13 mouse cellular contexts compared by ENCODE assay signal in genomic region chr15:79755977-79756625, GRCm38 (mm10). TPM values are rescaled to one million over a fixed set of nuclear protein-coding genes. Genes with fewer than 3 reads are reported as not detected.
DNase-seq lines count a peak whose midpoint lies in the region; ATAC-seq and TF ChIP-seq lines count a peak whose summit lies in the region.
"Had no signal": no experiment of that assay in that cellular context is flagged by ENCODE, and none has a peak within 500 bp of the region (broad histone marks: within the 10 kb centered on the region; RNA-seq: fewer than 3 reads in every experiment).

No protein-coding gene starts in this region.

- no peak overlapping the region for H3K27ac ChIP-seq in lung, embryonic 14.5 days (ENCODE audit: low read depth)
- H3K27ac ChIP-seq in hindbrain, embryonic 13.5 days: no peak overlapping the region
- H3K27ac ChIP-seq in liver, postnatal 0 days (ENCODE audit: low read depth): no peak overlapping the region

- H3K9ac ChIP-seq in lung, embryonic 14.5 days: no peak overlapping the region
- 0 out of 2 replicates have a peak overlapping the region, but pooled peaks have one; percentile 40 for H3K9ac ChIP-seq in hindbrain, embryonic 13.5 days
- H3K9ac ChIP-seq in liver, postnatal 0 days (replicated peaks): no peak overlapping the region

- peak; percentile 53 for ATAC-seq in frontal cortex, adult (ENCODE audit: low TSS enrichment)
- peak; percentile 37 for ATAC-seq in lung, embryonic 14.5 days (ENCODE audit: insufficient read depth)
- ATAC-seq in hindbrain, embryonic 13.5 days (ENCODE audit: low FRiP score): no peak
- no peak for ATAC-seq in liver, postnatal 0 days

- DNase-seq in frontal cortex, postnatal 25 days (ENCODE audit: low spot score in 2 of 2): no peak
- DNase-seq in lung, embryonic 14.5 days: peak; percentile 42
- DNase-seq in lung, adult 18-20 months: no peak
- no peak for DNase-seq in liver, postnatal 0 days
- no peak for DNase-seq in adrenal gland, adult (ENCODE audit: inconsistent age in 2 of 2, low spot score in 1 of 2)
- DNase-seq: adrenal gland, postnatal 36 days; cerebellum, postnatal 14 days; gastrocnemius, postnatal 25 days; heart, postnatal 14 days; kidney, adult 8-10 months had no signal

- no peaks in the 10 kb centered on the region for H3K79me3 ChIP-seq in C2C12 (ENCODE audit: low read depth)

- H3K4me1 ChIP-seq in lung, embryonic 14.5 days (ENCODE audit: insufficient read depth): no peaks in the 10 kb centered on the region
- peaks cover 11% of the 10 kb centered on the region for H3K4me1 ChIP-seq in hindbrain, embryonic 13.5 days (replicated peaks)
- peaks cover 15% of the 10 kb centered on the region for H3K4me1 ChIP-seq in liver, postnatal 0 days (ENCODE audit: insufficient read depth)

- H3K79me2 ChIP-seq in C2C12 (ENCODE audit: control insufficient read depth, insufficient read depth): no peaks in the 10 kb centered on the region

- H3K4me3 ChIP-seq in lung, embryonic 14.5 days (ENCODE audit: low read depth, low read length): no peak overlapping the region
- H3K4me3 ChIP-seq in C2C12 (ENCODE audit: insufficient read depth, poor library complexity, severe bottlenecking): no peak overlapping the region
- no peak overlapping the region for H3K4me3 ChIP-seq in hindbrain, embryonic 13.5 days
- no peak overlapping the region for H3K4me3 ChIP-seq in liver, postnatal 0 days (ENCODE audit: low read depth, low read length)

- H3K27me3 ChIP-seq in lung, embryonic 14.5 days (ENCODE audit: insufficient read depth, low read length): no peaks in the 10 kb centered on the region
- H3K27me3 ChIP-seq in C2C12 (ENCODE audit: control insufficient read depth, insufficient read depth, insufficient read length): no peaks in the 10 kb centered on the region
- H3K27me3 ChIP-seq in hindbrain, embryonic 13.5 days: no peaks in the 10 kb centered on the region
- H3K27me3 ChIP-seq in liver, postnatal 0 days (ENCODE audit: insufficient read depth, low read length): no peaks in the 10 kb centered on the region

- TF ChIP-seq EP300 in liver, postnatal 0 days (IDR thresholded peaks at IDR 0.05; ENCODE audit: low read depth): no peak

- H3K9me3 ChIP-seq in lung, embryonic 14.5 days (ENCODE audit: low read depth, low read length): no peaks in the 10 kb centered on the region
- H3K9me3 ChIP-seq in hindbrain, embryonic 13.5 days: no peaks in the 10 kb centered on the region
- no peaks in the 10 kb centered on the region for H3K9me3 ChIP-seq in liver, postnatal 0 days (ENCODE audit: low read length)

- no peak for TF ChIP-seq CTCF in lung, embryonic 14.5 days (IDR thresholded peaks at IDR 0.05; ENCODE audit: low read depth)
- TF ChIP-seq CTCF in C2C12 (IDR thresholded peaks at IDR 0.05; ENCODE audit: control insufficient read depth, insufficient read depth, insufficient read length): no peak
- no peak for TF ChIP-seq CTCF in liver, postnatal 0 days (IDR thresholded peaks at IDR 0.05; ENCODE audit: low read depth)

- no peaks in the 10 kb centered on the region for H3K36me3 ChIP-seq in lung, embryonic 14.5 days (ENCODE audit: insufficient read depth)
- no peaks in the 10 kb centered on the region for H3K36me3 ChIP-seq in C2C12 (ENCODE audit: control insufficient read depth, insufficient read depth)
- H3K36me3 ChIP-seq in hindbrain, embryonic 13.5 days: peaks cover 6% of the 10 kb centered on the region
- H3K36me3 ChIP-seq in liver, postnatal 0 days (replicated peaks; ENCODE audit: insufficient read depth, low read length): no peaks in the 10 kb centered on the region

- 65% methylated on average over 8 of the region's 8 CpGs for WGBS in lung, embryonic 14.5 days
- WGBS in hindbrain, embryonic 13.5 days: 58% methylated on average over 8 of the region's 8 CpGs
- WGBS in liver, postnatal 0 days (ENCODE audit: insufficient replicate concordance): 74% methylated on average over 8 of the region's 8 CpGs

- H3K4me2 ChIP-seq in lung, embryonic 14.5 days: no peak overlapping the region
- H3K4me2 ChIP-seq in hindbrain, embryonic 13.5 days: no peak overlapping the region
- no peak overlapping the region for H3K4me2 ChIP-seq in liver, postnatal 0 days (ENCODE audit: low read depth, low read length)

- H3ac ChIP-seq in C2C12 (ENCODE audit: control insufficient read depth, insufficient read length, low read depth): no peak overlapping the region

TF ChIP-seq in C2C12, 6 proteins besides CTCF, POLR2A, EP300 and RAD21:
- TF ChIP-seq USF1 (IDR thresholded peaks at IDR 0.05; ENCODE audit: low read depth): no peak
- TF ChIP-seq MYOD1 (IDR thresholded peaks at IDR 0.05; ENCODE audit: control insufficient read depth, insufficient read length, low read depth): peak; percentile 64
- no peak for TF ChIP-seq FOSL1 (IDR thresholded peaks at IDR 0.05; ENCODE audit: insufficient read depth, low read length, poor library complexity, severe bottlenecking)
- no peak for TF ChIP-seq CEBPB (IDR thresholded peaks at IDR 0.05; ENCODE audit: low read depth)
- TF ChIP-seq MAX (IDR thresholded peaks at IDR 0.05): no peak
- TF ChIP-seq MYOG (IDR thresholded peaks at IDR 0.05; ENCODE audit: control insufficient read depth, extremely low read depth, insufficient read length): no peak
TF ChIP-seq in C2C12: peak in this region for 1.

RNA-seq across cellular contexts. Expression of gene Sun2, which starts 13.8 kb away (rescaled TPM):
- polyA plus RNA-seq in lung, embryonic 14.5 days (2014; fragmentation: Nextera tagmentation; extraction: Ambion mirVana): 7.5 and 8.6 TPM in 2 replicates
- 56.7 TPM for polyA plus RNA-seq in C2C12 (2012; fragmentation: generic; extraction: Trizol)
- 9.8 and 10.2 TPM in 2 replicates for polyA plus RNA-seq in hindbrain, embryonic 13.5 days (2015; fragmentation: Nextera tagmentation; extraction: Ambion mirVana)
- polyA plus RNA-seq in liver, postnatal 0 days (2015; fragmentation: Nextera tagmentation; extraction: Ambion mirVana): 3.3 and 4.2 TPM in 2 replicates

RNA-seq across cellular contexts. Expression of gene Dnal4, which starts 21.5 kb away (rescaled TPM):
- polyA plus RNA-seq in lung, embryonic 14.5 days (2014; fragmentation: Nextera tagmentation; extraction: Ambion mirVana): 61.0 and 63.8 TPM in 2 replicates
- 48.9 TPM for polyA plus RNA-seq in C2C12 (2012; fragmentation: generic; extraction: Trizol)
- polyA plus RNA-seq in hindbrain, embryonic 13.5 days (2015; fragmentation: Nextera tagmentation; extraction: Ambion mirVana): 83.5 and 84.9 TPM in 2 replicates
- 9.7 and 10.2 TPM in 2 replicates for polyA plus RNA-seq in liver, postnatal 0 days (2015; fragmentation: Nextera tagmentation; extraction: Ambion mirVana)

RNA-seq across cellular contexts. Expression of gene Nptxr, which starts 48.5 kb away (rescaled TPM):
- 1.7 and 2.0 TPM in 2 replicates for polyA plus RNA-seq in lung, embryonic 14.5 days (2014; fragmentation: Nextera tagmentation; extraction: Ambion mirVana)
- 26.6 TPM for polyA plus RNA-seq in C2C12 (2012; fragmentation: generic; extraction: Trizol)
- polyA plus RNA-seq in hindbrain, embryonic 13.5 days (2015; fragmentation: Nextera tagmentation; extraction: Ambion mirVana): 21.0 and 21.4 TPM in 2 replicates
- 0.09 and 0.13 TPM in 2 replicates for polyA plus RNA-seq in liver, postnatal 0 days (2015; fragmentation: Nextera tagmentation; extraction: Ambion mirVana)

Comparison
In these comparisons a context has a peak if more than half of its experiments do, and no peak if none do; other contexts are left out.
1. ATAC-seq: peak in frontal cortex, adult (single experiment) and lung, embryonic 14.5 days (single experiment); none in hindbrain, embryonic 13.5 days (single experiment) and liver, postnatal 0 days (single experiment).